Mouse (Mus musculus): Measurements from ENCODE around the gene Gm5767. TPM values are rescaled to one million over a fixed set of nuclear protein-coding genes. Genes with fewer than 3 reads are reported as not detected.

Gm5767 gene
- total and polyA plus RNA-seq, 2 experiments from 2014 or later: not detected

DNA sequence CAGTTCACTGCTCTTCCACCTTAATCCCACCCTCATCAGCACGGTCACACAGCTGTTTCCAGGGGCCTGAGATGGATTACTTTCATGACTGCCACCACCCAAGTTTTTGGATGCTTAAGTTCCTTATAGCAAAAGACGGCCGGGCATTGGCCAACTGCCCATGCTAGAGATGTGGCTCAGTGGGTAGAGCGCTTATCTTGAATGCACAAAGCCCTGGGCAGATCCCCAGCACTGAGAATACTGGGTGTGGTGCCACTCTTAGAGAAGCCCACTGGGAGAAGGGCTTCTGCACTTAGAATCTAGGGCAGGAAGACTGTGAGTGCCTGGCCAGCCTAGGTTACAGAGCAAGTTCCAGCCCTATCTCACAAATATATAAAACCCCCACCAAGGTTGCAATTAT lies 1.9 kb upstream of the Gm5767 start:
- no peak for ATAC-seq

DNA sequence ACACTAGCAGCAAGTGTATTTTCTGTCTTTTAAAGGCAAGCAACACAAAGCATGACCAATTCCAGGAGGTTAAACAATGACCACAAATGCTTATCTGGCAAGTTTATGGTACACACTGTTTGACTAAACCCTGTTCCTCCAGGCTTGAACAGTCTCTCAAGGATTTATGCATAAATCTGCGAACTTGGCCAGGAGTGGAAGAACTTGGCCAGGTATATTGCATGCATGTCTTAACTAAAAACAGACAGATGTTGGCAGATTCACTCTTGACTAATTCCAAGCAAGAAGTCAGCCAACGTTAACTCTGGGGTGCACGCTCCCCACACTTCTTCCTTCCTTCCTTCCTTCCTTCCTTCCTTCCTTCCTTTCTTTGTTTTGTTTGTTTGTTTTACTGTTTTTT lies 790 bp upstream of the Gm5767 start:
- TF ChIP-seq CTCF (IDR thresholded peaks at IDR 0.05; ENCODE audit: low read depth): no peak
- H3K4me1 ChIP-seq (ENCODE audit: insufficient read depth, low read length): no peaks in the 10 kb centered on the region
- 81% methylated on average over 3 of the region's 3 CpGs for WGBS
- peaks cover 4% of the 10 kb centered on the region; the same call in 1 of the 2 replicates for H3K36me3 ChIP-seq (ENCODE audit: insufficient read depth, low read length)
- H3K4me2 ChIP-seq (ENCODE audit: low read depth, low read length): no peak overlapping the region
- H3K9ac ChIP-seq (replicated peaks; ENCODE audit: low read length): no peak overlapping the region
- ATAC-seq: no peak
- no peaks in the 10 kb centered on the region for H3K9me3 ChIP-seq (ENCODE audit: low read length)
- no peaks in the 10 kb centered on the region for H3K27me3 ChIP-seq (ENCODE audit: insufficient read depth, low read length)
- no peak overlapping the region for H3K27ac ChIP-seq
- H3K4me3 ChIP-seq (ENCODE audit: low read length): no peak overlapping the region
- no peak for DNase-seq (ENCODE audit: low spot score)

More for the DNA sequence above, 1.9 kb upstream of the Gm5767 start:
- no peak overlapping the region for H3K4me2 ChIP-seq (ENCODE audit: low read depth, low read length)
- H3K9me3 ChIP-seq (ENCODE audit: low read length): no peaks in the 10 kb centered on the region
- H3K27me3 ChIP-seq (ENCODE audit: insufficient read depth, low read length): no peaks in the 10 kb centered on the region
- WGBS: 73% methylated on average over 4 of the region's 4 CpGs
- H3K27ac ChIP-seq: no peak overlapping the region
- H3K4me3 ChIP-seq (ENCODE audit: low read length): no peak overlapping the region
- no peak for DNase-seq (ENCODE audit: low spot score)
- TF ChIP-seq CTCF (IDR thresholded peaks at IDR 0.05; ENCODE audit: low read depth): no peak
- no peaks in the 10 kb centered on the region for H3K4me1 ChIP-seq (ENCODE audit: insufficient read depth, low read length)
- peaks cover under 1% of the 10 kb centered on the region; the same call in 1 of the 2 replicates for H3K36me3 ChIP-seq (ENCODE audit: insufficient read depth, low read length)
- no peak overlapping the region for H3K9ac ChIP-seq (replicated peaks; ENCODE audit: low read length)

DNA sequence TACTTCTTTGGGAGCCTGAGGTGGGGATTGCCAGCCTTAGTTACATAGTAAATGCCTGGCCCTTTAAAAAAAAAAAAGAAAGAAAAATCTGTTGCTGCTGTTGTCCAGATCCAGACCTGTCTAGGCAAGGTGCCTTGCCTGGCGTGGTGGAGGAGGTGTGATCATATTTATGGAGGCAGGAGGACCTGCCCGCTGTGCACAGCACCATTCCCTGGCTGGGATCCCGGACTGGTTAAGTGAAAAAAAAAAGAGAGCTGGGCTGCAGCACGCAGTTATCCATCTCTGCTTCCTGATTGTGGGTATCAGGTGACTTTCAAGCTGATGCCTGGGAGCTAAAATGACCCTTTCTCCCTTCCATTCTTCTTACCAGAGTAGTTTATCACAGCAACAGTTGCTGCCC lies 4.5 kb downstream of the Gm5767 start:
- no peak for TF ChIP-seq CTCF (IDR thresholded peaks at IDR 0.05; ENCODE audit: low read depth)
- Histone ChIP-seq H3K9ac (replicated peaks; ENCODE audit: low read length) (no peak overlapping the region), H3K4me2 (ENCODE audit: low read depth, low read length) (no peak overlapping the region), H3K4me1 (ENCODE audit: insufficient read depth, low read length) (no peaks in the 10 kb centered on the region), H3K27me3 (ENCODE audit: insufficient read depth, low read length) (no peaks in the 10 kb centered on the region), H3K27ac (no peak overlapping the region), H3K4me3 (ENCODE audit: low read length) (no peak overlapping the region), H3K9me3 (ENCODE audit: low read length) (no peaks in the 10 kb centered on the region), H3K36me3 (ENCODE audit: insufficient read depth, low read length) (peaks cover 9% of the 10 kb centered on the region)
- DNase-seq (ENCODE audit: low spot score) (no peak), ATAC-seq (no peak)
- WGBS: 61% methylated on average over 4 of the region's 4 CpGs

DNA sequence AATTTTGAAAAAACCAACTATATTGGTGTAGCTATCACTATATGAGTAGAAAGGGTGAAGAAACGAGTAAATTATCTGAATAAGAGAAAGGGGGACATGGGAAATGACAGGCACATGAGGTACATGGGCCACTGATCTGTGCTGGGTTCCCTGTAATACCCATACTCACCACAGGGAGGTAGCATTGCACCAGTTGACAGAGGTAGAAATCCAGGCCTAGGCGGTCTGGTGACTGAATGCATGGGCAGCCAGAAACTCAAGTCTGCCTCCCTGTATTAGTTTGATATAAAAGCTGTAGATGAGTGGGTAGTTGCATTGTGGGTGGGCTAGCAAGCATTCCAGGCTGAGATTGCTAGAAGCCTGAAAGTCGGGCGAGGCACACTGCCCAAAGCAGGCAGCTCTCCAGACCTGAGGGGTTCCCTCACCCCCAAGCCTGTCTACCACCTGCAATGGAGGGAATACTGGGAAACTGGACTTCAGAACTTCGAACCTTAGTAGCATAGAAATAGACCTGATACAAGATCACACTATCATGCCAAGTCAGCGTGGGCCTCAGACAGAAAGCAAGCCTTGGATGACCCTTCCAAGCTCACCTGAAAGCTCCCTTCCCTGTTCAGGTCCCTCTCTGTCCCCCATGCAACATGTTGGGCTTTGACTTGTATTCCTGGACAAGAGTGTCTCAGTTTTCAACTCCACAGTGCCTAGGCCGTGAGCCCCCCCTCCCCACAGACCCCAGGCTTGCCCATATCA lies 5.7 kb downstream of the Gm5767 start:
- no peak overlapping the region for H3K4me2 ChIP-seq (ENCODE audit: low read depth, low read length)
- ATAC-seq: peak; percentile 65
- DNase-seq (ENCODE audit: low spot score): peak; percentile 86
- peak overlapping the region; percentile 27; the same call in 1 of the 2 replicates for H3K27ac ChIP-seq
- WGBS: 49% methylated on average over 7 of the region's 7 CpGs
- TF ChIP-seq CTCF (IDR thresholded peaks at IDR 0.05; ENCODE audit: low read depth): peak; percentile 96
- peaks cover 16% of the 10 kb centered on the region for H3K36me3 ChIP-seq (ENCODE audit: insufficient read depth, low read length)
- H3K27me3 ChIP-seq (ENCODE audit: insufficient read depth, low read length): no peaks in the 10 kb centered on the region
- no peak overlapping the region for H3K4me3 ChIP-seq (ENCODE audit: low read length)
- no peaks in the 10 kb centered on the region for H3K9me3 ChIP-seq (ENCODE audit: low read length)
- H3K9ac ChIP-seq (replicated peaks; ENCODE audit: low read length): no peak overlapping the region
- no peaks in the 10 kb centered on the region for H3K4me1 ChIP-seq (ENCODE audit: insufficient read depth, low read length)

DNA sequence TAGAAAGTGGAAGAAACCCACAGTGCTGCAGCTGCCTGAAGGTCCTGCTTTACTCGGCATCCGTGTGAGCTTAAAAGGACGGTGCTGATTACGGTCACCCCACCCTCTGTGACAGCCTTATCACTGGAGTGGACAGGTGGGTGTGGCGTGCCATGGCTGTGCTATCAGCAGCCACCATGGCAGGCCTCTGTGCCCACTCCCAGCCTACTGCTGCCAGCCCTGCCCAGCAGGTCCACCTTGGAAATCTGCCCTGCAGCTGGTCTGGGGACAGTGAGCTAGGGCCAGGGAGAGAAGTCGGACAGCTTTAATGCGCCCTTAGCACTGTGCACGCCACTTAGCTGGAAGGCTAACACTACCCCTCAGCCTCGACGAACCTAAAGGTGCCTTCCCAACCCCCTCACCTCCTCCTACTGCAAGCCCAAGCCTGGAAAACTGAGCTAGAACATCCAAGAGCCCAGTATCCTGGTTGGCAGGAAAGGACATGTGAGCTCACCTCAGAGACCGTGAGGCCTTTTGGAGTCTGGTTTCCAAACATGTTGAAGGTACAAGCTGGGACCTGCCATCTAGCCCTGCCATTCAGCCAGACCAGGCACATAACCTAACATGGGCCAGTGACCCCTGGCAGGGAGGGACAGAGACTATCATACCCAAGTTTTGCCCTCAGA lies 6.4 kb downstream of the Gm5767 start:
- DNase-seq (ENCODE audit: low spot score) (no peak), ATAC-seq (peak; percentile 24; the same call in 1 of the 2 replicates)
- Histone ChIP-seq H3K9me3 (ENCODE audit: low read length) (no peaks in the 10 kb centered on the region), H3K27ac (0 out of 2 replicates have a peak overlapping the region, but pooled peaks have one; percentile 27), H3K4me1 (ENCODE audit: insufficient read depth, low read length) (no peaks in the 10 kb centered on the region), H3K4me2 (ENCODE audit: low read depth, low read length) (no peak overlapping the region), H3K9ac (replicated peaks; ENCODE audit: low read length) (no peak overlapping the region), H3K27me3 (ENCODE audit: insufficient read depth, low read length) (no peaks in the 10 kb centered on the region), H3K4me3 (ENCODE audit: low read length) (no peak overlapping the region), H3K36me3 (ENCODE audit: insufficient read depth, low read length) (peaks cover 23% of the 10 kb centered on the region)
- 64% methylated on average over 11 of the region's 11 CpGs for WGBS
- TF ChIP-seq CTCF (IDR thresholded peaks at IDR 0.05; ENCODE audit: low read depth): no peak

DNA sequence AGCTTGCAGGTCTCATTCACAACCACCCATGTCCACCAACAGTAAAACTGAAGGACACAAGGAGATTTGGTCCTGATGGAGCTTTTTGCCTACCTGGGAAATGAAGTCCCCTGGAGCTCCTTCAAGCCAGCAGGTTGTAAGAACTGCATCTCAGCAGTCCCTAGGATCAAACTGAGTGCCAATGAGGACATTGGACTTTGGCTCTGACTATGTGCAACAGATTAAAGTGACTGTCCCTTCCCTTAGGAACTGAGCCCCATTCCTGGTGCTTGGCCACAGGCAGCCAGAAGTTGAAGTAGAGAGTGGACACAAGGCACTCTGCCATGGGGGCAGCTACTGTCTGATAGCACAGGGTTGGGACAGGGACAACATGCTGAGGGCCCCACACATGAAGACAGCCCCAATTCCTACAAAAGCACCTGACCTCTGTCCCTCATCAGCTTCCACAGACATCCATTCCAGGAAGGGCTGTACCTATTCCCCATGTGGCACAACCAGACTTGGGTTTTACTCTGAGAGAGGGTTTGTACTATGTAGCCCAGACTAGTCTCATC lies 7.1 kb downstream of the Gm5767 start:
- TF ChIP-seq CTCF (IDR thresholded peaks at IDR 0.05; ENCODE audit: low read depth): no peak
- H3K27ac ChIP-seq: no peak overlapping the region
- no peak overlapping the region for H3K4me3 ChIP-seq (ENCODE audit: low read length)
- DNase-seq (ENCODE audit: low spot score) (no peak), ATAC-seq (no peak)
- H3K27me3 ChIP-seq (ENCODE audit: insufficient read depth, low read length): no peaks in the 10 kb centered on the region
- no peak overlapping the region for H3K9ac ChIP-seq (replicated peaks; ENCODE audit: low read length)
- peaks cover 29% of the 10 kb centered on the region for H3K36me3 ChIP-seq (ENCODE audit: insufficient read depth, low read length)
- H3K4me2 ChIP-seq (ENCODE audit: low read depth, low read length): no peak overlapping the region
- no peaks in the 10 kb centered on the region for H3K9me3 ChIP-seq (ENCODE audit: low read length)
- H3K4me1 ChIP-seq (ENCODE audit: insufficient read depth, low read length): no peaks in the 10 kb centered on the region

All from hindbrain, postnatal 0 days (tissue).